In genomic region chr10:24895927-24896326, GRCm38 (mm10) we compare ENCODE assay signal across 9 mouse cellular contexts. TPM values are rescaled to one million over a fixed set of nuclear protein-coding genes. Genes with fewer than 3 reads are reported as not detected.
DNase-seq lines count a peak whose midpoint lies in the region; ATAC-seq and TF ChIP-seq lines count a peak whose summit lies in the region.
"Had no signal": no experiment of that assay in that cellular context is flagged by ENCODE, and none has a peak within 500 bp of the region (broad histone marks: within the 10 kb centered on the region; RNA-seq: fewer than 3 reads in every experiment).

No protein-coding gene starts in this region.

- TF ChIP-seq CTCF in ES-Bruce4 (IDR thresholded peaks at IDR 0.05; ENCODE audit: low read depth, low read length), result peak; percentile 40
- peak; percentile 11; the same call in 1 of the 2 replicates for TF ChIP-seq CTCF in brain, embryonic 14.5 days (IDR thresholded peaks at IDR 0.05; ENCODE audit: borderline replicate concordance, extremely low read depth, insufficient read depth, insufficient read length)

- ATAC-seq in kidney, embryonic 14.5 days (ENCODE audit: low FRiP score, low TSS enrichment), result no peak
- no peak for ATAC-seq in liver, embryonic 11.5 days (replicated peaks; ENCODE audit: low FRiP score)

- H3K27me3 ChIP-seq in kidney, embryonic 14.5 days (ENCODE audit: control insufficient read depth, insufficient read depth, low read length), result no peaks in the 10 kb centered on the region
- H3K27me3 ChIP-seq in ES-Bruce4 (ENCODE audit: control insufficient read depth, insufficient read depth, low read length, poor library complexity, severe bottlenecking), result no peaks in the 10 kb centered on the region
- no peaks in the 10 kb centered on the region for H3K27me3 ChIP-seq in liver, embryonic 11.5 days (replicated peaks; ENCODE audit: control insufficient read depth, insufficient read depth, low read length)
- H3K27me3 ChIP-seq in hindbrain, embryonic 10.5 days (ENCODE audit: insufficient read depth, poor library complexity, severe bottlenecking), result no peaks in the 10 kb centered on the region
- H3K27me3 ChIP-seq: limb, embryonic 15.5 days had no signal

- 88% methylated on average over 8 of the region's 8 CpGs for WGBS in kidney, embryonic 14.5 days
- 84% methylated on average over 8 of the region's 8 CpGs for WGBS in liver, embryonic 11.5 days
- WGBS in hindbrain, embryonic 10.5 days, result 91% methylated on average over 8 of the region's 8 CpGs

- H3K9ac ChIP-seq in kidney, embryonic 14.5 days (ENCODE audit: low read depth, low read length), result no peak overlapping the region
- no peak overlapping the region for H3K9ac ChIP-seq in ES-Bruce4 (ENCODE audit: low read depth, poor library complexity, severe bottlenecking)
- H3K9ac ChIP-seq in liver, embryonic 11.5 days (ENCODE audit: low read depth, low read length), result no peak overlapping the region
- H3K9ac ChIP-seq: limb, embryonic 15.5 days had no signal

- TF ChIP-seq EP300 in ES-Bruce4 (IDR thresholded peaks at IDR 0.05; ENCODE audit: insufficient read depth, low read depth, low read length), result no peak

- no peak for TF ChIP-seq POLR2A in ES-Bruce4 (IDR thresholded peaks at IDR 0.05; ENCODE audit: insufficient read depth, low read length)
- no peak for TF ChIP-seq POLR2A in brain, embryonic 14.5 days (IDR thresholded peaks at IDR 0.05; ENCODE audit: borderline replicate concordance, extremely low read depth, insufficient read depth, insufficient read length, poor library complexity, severe bottlenecking)

- peaks cover 86% of the 10 kb centered on the region for H3K36me3 ChIP-seq in kidney, embryonic 14.5 days (ENCODE audit: control insufficient read depth, insufficient read depth, low read length)
- H3K36me3 ChIP-seq in ES-Bruce4 (ENCODE audit: control insufficient read depth, insufficient read depth, low read length, poor library complexity, severe bottlenecking), result peaks cover 32% of the 10 kb centered on the region
- peaks cover 52% of the 10 kb centered on the region for H3K36me3 ChIP-seq in liver, embryonic 11.5 days (ENCODE audit: control insufficient read depth, insufficient read depth, low read length)
- H3K36me3 ChIP-seq in hindbrain, embryonic 10.5 days, result peaks cover 98% of the 10 kb centered on the region

- H3K4me1 ChIP-seq in kidney, embryonic 14.5 days (ENCODE audit: control insufficient read depth, insufficient read depth, low read length), result no peaks in the 10 kb centered on the region
- no peaks in the 10 kb centered on the region for H3K4me1 ChIP-seq in ES-Bruce4 (ENCODE audit: control insufficient read depth, insufficient read depth, low read length)
- H3K4me1 ChIP-seq in liver, embryonic 11.5 days (replicated peaks; ENCODE audit: control insufficient read depth, insufficient read depth, low read length), result no peaks in the 10 kb centered on the region
- no peaks in the 10 kb centered on the region for H3K4me1 ChIP-seq in hindbrain, embryonic 10.5 days (replicated peaks)
- H3K4me1 ChIP-seq: limb, embryonic 15.5 days had no signal

- peak; percentile 12 for DNase-seq in kidney, adult 11 months
- DNase-seq in brain, embryonic 14.5 days (ENCODE audit: low read depth), result no peak
- DNase-seq in kidney, postnatal 36 days, result peak; percentile 33 to 72
- DNase-seq in ovary, postnatal 14 days (ENCODE audit: low spot score), result peak; percentile 36
- DNase-seq in liver, embryonic 11.5 days (ENCODE audit: low spot score), result no peak
- DNase-seq in hindbrain, embryonic 10.5 days (ENCODE audit: low spot score), result no peak

- no peak overlapping the region for H3K4me3 ChIP-seq in kidney, embryonic 14.5 days (ENCODE audit: low read length)
- H3K4me3 ChIP-seq in ES-Bruce4 (ENCODE audit: low read depth, low read length), result no peak overlapping the region
- no peak overlapping the region for H3K4me3 ChIP-seq in liver, embryonic 11.5 days (ENCODE audit: low read depth, low read length)
- no peak overlapping the region for H3K4me3 ChIP-seq in hindbrain, embryonic 10.5 days
- H3K4me3 ChIP-seq: limb, embryonic 15.5 days had no signal

- H3K4me2 ChIP-seq in kidney, embryonic 14.5 days (replicated peaks; ENCODE audit: low read depth, low read length), result no peak overlapping the region
- no peak overlapping the region for H3K4me2 ChIP-seq in liver, embryonic 11.5 days
- H3K4me2 ChIP-seq: limb, embryonic 15.5 days had no signal

- no peaks in the 10 kb centered on the region for H3K9me3 ChIP-seq in kidney, embryonic 14.5 days (ENCODE audit: control insufficient read depth, low read length)
- H3K9me3 ChIP-seq in ES-Bruce4 (replicated peaks; ENCODE audit: control insufficient read depth, insufficient read depth, low read length, poor library complexity, severe bottlenecking), result no peaks in the 10 kb centered on the region
- no peaks in the 10 kb centered on the region for H3K9me3 ChIP-seq in liver, embryonic 11.5 days (ENCODE audit: control insufficient read depth, low read length)
- H3K9me3 ChIP-seq in hindbrain, embryonic 10.5 days, result no peaks in the 10 kb centered on the region
- H3K9me3 ChIP-seq: limb, embryonic 15.5 days had no signal

- H3K27ac ChIP-seq in kidney, embryonic 14.5 days (ENCODE audit: low read depth, low read length), result no peak overlapping the region
- no peak overlapping the region for H3K27ac ChIP-seq in ES-Bruce4 (ENCODE audit: insufficient read depth, low read length)
- no peak overlapping the region for H3K27ac ChIP-seq in liver, embryonic 11.5 days (ENCODE audit: low read depth, low read length)
- H3K27ac ChIP-seq in hindbrain, embryonic 10.5 days, result no peak overlapping the region
- H3K27ac ChIP-seq: limb, embryonic 15.5 days had no signal

RNA-seq across cellular contexts. Expression of gene Med23, which starts 26.1 kb away (rescaled TPM):
- polyA plus RNA-seq in kidney, embryonic 14.5 days (2014; fragmentation: Nextera tagmentation; extraction: Ambion mirVana), result 20.0 and 28.7 TPM in 2 replicates
- 38.6 and 43.2 TPM in 2 replicates for polyA plus RNA-seq in ES-Bruce4 (2011; ENCODE audit: insufficient read depth, insufficient read length, low read depth, missing spikeins)
- polyA plus RNA-seq in brain, embryonic 14.5 days (2012; rRNA removed), result 51.8 and 56.1 TPM in 2 replicates
- polyA plus RNA-seq in liver, embryonic 11.5 days (2014; fragmentation: Nextera tagmentation; extraction: Ambion mirVana), result 20.0 and 22.0 TPM in 2 replicates
- polyA plus RNA-seq in hindbrain, embryonic 10.5 days (2016; fragmentation: Nextera tagmentation; extraction: Ambion mirVana), result 23.4 and 26.7 TPM in 2 replicates

RNA-seq across cellular contexts. Expression of gene Arg1, which starts 31.4 kb away (rescaled TPM):
- polyA plus RNA-seq in kidney, embryonic 14.5 days (2014; fragmentation: Nextera tagmentation; extraction: Ambion mirVana), result 3.6 and 4.4 TPM in 2 replicates
- polyA plus RNA-seq in ES-Bruce4 (2011; ENCODE audit: insufficient read depth, insufficient read length, low read depth, missing spikeins), result not detected in 2 replicates
- polyA plus RNA-seq in brain, embryonic 14.5 days (2012; rRNA removed), result 0.62 and 0.63 TPM in 2 replicates
- polyA plus RNA-seq in liver, embryonic 11.5 days (2014; fragmentation: Nextera tagmentation; extraction: Ambion mirVana), result 5.0 and 5.5 TPM in 2 replicates
- 3.2 and 3.8 TPM in 2 replicates for polyA plus RNA-seq in hindbrain, embryonic 10.5 days (2016; fragmentation: Nextera tagmentation; extraction: Ambion mirVana)

RNA-seq across cellular contexts. Expression of gene Enpp3, which starts 53.3 kb away (rescaled TPM):
- polyA plus RNA-seq in kidney, embryonic 14.5 days (2014; fragmentation: Nextera tagmentation; extraction: Ambion mirVana), result 4.3 and 4.4 TPM in 2 replicates
- polyA plus RNA-seq in ES-Bruce4 (2011; ENCODE audit: insufficient read depth, insufficient read length, low read depth, missing spikeins), result 74.7 and 74.9 TPM in 2 replicates
- polyA plus RNA-seq in brain, embryonic 14.5 days (2012; rRNA removed), result 1.7 and 2.7 TPM in 2 replicates
- 2.2 and 2.4 TPM in 2 replicates for polyA plus RNA-seq in liver, embryonic 11.5 days (2014; fragmentation: Nextera tagmentation; extraction: Ambion mirVana)
- 3.9 and 7.5 TPM in 2 replicates for polyA plus RNA-seq in hindbrain, embryonic 10.5 days (2016; fragmentation: Nextera tagmentation; extraction: Ambion mirVana)

Comparison
In these comparisons a context has a peak if more than half of its experiments do, and no peak if none do; other contexts are left out.
1. DNase-seq: peak in kidney, adult 11 months (single experiment), kidney, postnatal 36 days (2 of 2) and ovary, postnatal 14 days (single experiment); none in brain, embryonic 14.5 days (single experiment), liver, embryonic 11.5 days (single experiment) and hindbrain, embryonic 10.5 days (single experiment).